Mouse (Mus musculus): Measurements from ENCODE around the gene Hmg20b.

DNA sequence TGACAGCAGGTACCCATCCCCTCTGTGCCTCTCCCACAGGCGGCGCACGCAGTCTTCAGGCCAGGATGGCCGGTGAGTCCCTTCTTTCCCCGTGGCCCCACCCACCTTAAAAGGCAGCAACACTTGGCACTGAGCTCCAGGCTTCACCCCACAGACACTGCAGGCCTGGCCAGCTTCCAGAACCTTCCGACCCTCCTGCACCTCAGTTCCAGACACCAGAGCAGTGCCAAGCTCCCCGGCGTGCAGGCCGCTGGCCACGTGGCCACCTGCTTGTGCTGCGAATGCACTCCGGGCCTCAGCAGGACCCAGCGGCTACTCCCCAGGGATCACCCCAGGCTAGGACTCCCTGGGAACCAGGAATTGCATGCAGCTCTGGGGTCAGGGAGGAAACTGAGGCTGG is 36.7 kb downstream of the Hmg20b start:
- TF ChIP-seq CTCF (IDR thresholded peaks at IDR 0.05; ENCODE audit: control insufficient read depth, insufficient read depth, insufficient read length) (no peak), USF1 (IDR thresholded peaks at IDR 0.05; ENCODE audit: low read depth) (no peak), CEBPB (IDR thresholded peaks at IDR 0.05; ENCODE audit: low read depth) (no peak), MYOD1 (IDR thresholded peaks at IDR 0.05; ENCODE audit: control insufficient read depth, insufficient read length, low read depth) (no peak), MAX (IDR thresholded peaks at IDR 0.05) (no peak), MYOG (IDR thresholded peaks at IDR 0.05; ENCODE audit: control insufficient read depth, extremely low read depth, insufficient read length) (no peak)
